Mouse (Mus musculus) megakaryocyte, embryonic 14.5 days (primary cell): Measurements from ENCODE around the gene Pik3ap1.

Experiments used
- FLI1 ChIP-seq: IDR thresholded peaks from 2 replicates; pipeline ENCODE4 v1.6.1; 2012; ENCODE audit warnings: low read length, inconsistent platforms, mixed read lengths
- GATA1 ChIP-seq: IDR thresholded peaks from 3 replicates; pipeline ENCODE4 v1.6.1; 2012; ENCODE audit warnings: mixed read lengths, low read length, inconsistent platforms, borderline replicate concordance

DNA sequence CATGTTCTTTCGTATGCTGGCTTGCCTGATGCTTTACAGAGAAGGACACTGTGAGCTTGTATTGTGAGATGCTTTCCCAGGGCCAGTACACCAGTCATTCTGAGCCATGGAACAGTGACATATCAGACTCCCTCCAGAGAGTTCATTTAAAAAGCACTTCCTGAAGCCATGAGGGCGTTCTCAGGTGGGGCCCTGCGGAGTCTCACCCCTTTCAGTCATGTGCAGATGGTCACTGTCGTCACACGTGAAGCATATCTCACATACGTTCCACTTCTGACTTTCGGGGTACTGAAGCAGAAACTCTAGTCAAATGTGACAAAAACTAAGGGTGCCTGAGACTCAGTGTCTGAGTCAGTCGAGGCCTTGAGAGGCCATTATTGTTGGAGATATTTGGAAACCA, 6.0 kb upstream of the Pik3ap1 start:
- no peak for TF ChIP-seq GATA1
- no peak for TF ChIP-seq FLI1
